Mouse (Mus musculus): ENCODE measurements at regions not wholly inside any gene's neighbourhood (a gene's known extent, or its start where the extent isn't known, plus 50 kb on each side); places are given as distances from the start of the nearest gene placed in this dataset.

GRCm38 (mm10) chr1:76933460-76933859 is 581.4 kb downstream of the Epha4 start:
- TF ChIP-seq CTCF (IDR thresholded peaks at IDR 0.05; ENCODE audit: low read depth, low read length) (no peak), POLR2A (IDR thresholded peaks at IDR 0.05; ENCODE audit: insufficient read depth, low read length) (no peak), EP300 (IDR thresholded peaks at IDR 0.05; ENCODE audit: insufficient read depth, low read depth, low read length) (no peak)
